Mouse (Mus musculus) hindbrain, embryonic 11.5 days (tissue): ENCODE results near the gene Gpr65. TPM values are rescaled to one million over a fixed set of nuclear protein-coding genes. Genes with fewer than 3 reads are reported as not detected.

Source experiments
- ATAC-seq: fragments of 200-750 bp; cut with Nextera tagmentation; 2 replicates; pipeline ENCODE4 v1.8.0; 2017; ENCODE audit warnings: mild to moderate bottlenecking, moderate TSS enrichment, moderate library complexity; ENCODE audit not compliant: low FRiP score
- DNase-seq: peaks from one replicate; pipeline ENCODE4 v3.0.0-alpha.2; 2015; ENCODE audit warnings: low spot score
- H3K27ac ChIP-seq: fragments of 300-500 bp; sonication (generic); 2 replicates; pipeline ENCODE4 v1.5.1; 2014; ENCODE audit warnings: mild to moderate bottlenecking, low read depth, low read length
- H3K27me3 ChIP-seq: fragments of 300-500 bp; sonication (generic); 2 replicates; pipeline ENCODE4 v1.6.1; 2014; ENCODE audit warnings: mild to moderate bottlenecking, low read length, moderate library complexity, mixed read lengths; ENCODE audit not compliant: control insufficient read depth, insufficient read depth
- H3K36me3 ChIP-seq: fragments of 300-500 bp; sonication (generic); 2 replicates; pipeline ENCODE4 v1.6.1; 2014; ENCODE audit warnings: mild to moderate bottlenecking, low read length, moderate library complexity, mixed read lengths; ENCODE audit not compliant: control insufficient read depth, insufficient read depth
- H3K4me1 ChIP-seq: fragments of 300-500 bp; sonication (generic); replicated peaks from 2 replicates; pipeline ENCODE4 v1.6.1; 2014; ENCODE audit warnings: low read length, mixed read lengths; ENCODE audit not compliant: control insufficient read depth, insufficient read depth
- H3K4me2 ChIP-seq: fragments of 300-500 bp; sonication (generic); replicated peaks from 2 replicates; pipeline ENCODE4 v1.6.1; 2014; ENCODE audit warnings: mild to moderate bottlenecking, low read depth, low read length
- H3K4me3 ChIP-seq: fragments of 300-500 bp; sonication (generic); 2 replicates; pipeline ENCODE4 v1.5.1; 2014; ENCODE audit warnings: low read depth, low read length
- H3K9ac ChIP-seq: fragments of 300-500 bp; sonication (generic); 2 replicates; pipeline ENCODE4 v1.6.1; 2014; ENCODE audit warnings: low read depth, low read length
- H3K9me3 ChIP-seq: fragments of 300-500 bp; sonication (generic); 2 replicates; pipeline ENCODE4 v1.6.1; 2016; ENCODE audit warnings: low read length; ENCODE audit not compliant: control insufficient read depth
- WGBS: fragments of 180-500 bp; shearing (Covaris S2); extraction: QIAGEN DNeasy Blood & Tissue Kit; methylation state at CpG from one replicate; pipeline ENCODE4 v1.1.7; 2014; 5-methylcytosine and 5-hydroxymethylcytosine counted together
- polyA plus RNA-seq: library from polyadenylated mRNA; unstranded; fragments of >200 nt; fragmentation: Nextera tagmentation; extraction: Ambion mirVana; gene quantifications from 2 replicates; pipeline ENCODE4 v1.2.1, GENCODE M21; 2014

Gene Gpr65
- polyA plus RNA-seq, 1 experiment from 2014 or later, result 1.5 TPM

GRCm38 (mm10) chr12:98252417-98252816 is 16.0 kb upstream of the Gpr65 start:
- WGBS, result 71% methylated on average over 2 of the region's 2 CpGs
- Histone ChIP-seq H3K27ac (no peak overlapping the region), H3K4me2 (no peak overlapping the region), H3K4me3 (no peak overlapping the region), H3K9me3 (no peaks in the 10 kb centered on the region), H3K36me3 (no peaks in the 10 kb centered on the region), H3K9ac (no peak overlapping the region), H3K4me1 (no peaks in the 10 kb centered on the region), H3K27me3 (no peaks in the 10 kb centered on the region)
- ATAC-seq (no peak), DNase-seq (no peak)

GRCm38 (mm10) chr12:98255373-98255995 is 13.0 kb upstream of the Gpr65 start:
- Histone ChIP-seq H3K9ac (no peak overlapping the region), H3K36me3 (no peaks in the 10 kb centered on the region), H3K27me3 (no peaks in the 10 kb centered on the region), H3K27ac (no peak overlapping the region), H3K4me2 (no peak overlapping the region), H3K4me1 (no peaks in the 10 kb centered on the region), H3K9me3 (no peaks in the 10 kb centered on the region), H3K4me3 (no peak overlapping the region)
- ATAC-seq (no peak), DNase-seq (no peak)
- 89% methylated on average over 13 of the region's 13 CpGs for WGBS

GRCm38 (mm10) chr12:98258371-98258844 is 10.0 kb upstream of the Gpr65 start:
- ATAC-seq (no peak), DNase-seq (no peak)
- H3K4me3 ChIP-seq, result peak overlapping the region; percentile 67
- H3K9me3 ChIP-seq, result no peaks in the 10 kb centered on the region
- H3K4me2 ChIP-seq, result peak overlapping the region; percentile 61
- 2% methylated on average over 7 of the region's 8 CpGs for WGBS
- H3K27ac ChIP-seq, result peak overlapping the region; percentile 97
- peak overlapping the region; percentile 84 for H3K9ac ChIP-seq
- H3K27me3 ChIP-seq, result no peaks in the 10 kb centered on the region
- H3K4me1 ChIP-seq, result no peaks in the 10 kb centered on the region
- H3K36me3 ChIP-seq, result no peaks in the 10 kb centered on the region

- no peaks in the 10 kb centered on the region for H3K9me3 ChIP-seq
- no peaks in the 10 kb centered on the region for H3K4me1 ChIP-seq
- WGBS, result 1% methylated on average over 73 of the region's 76 CpGs
- peak; percentile 94 for ATAC-seq
- peak; percentile 90 for DNase-seq
- H3K9ac ChIP-seq, result peak within 1 kb of the TSS; percentile 84
- H3K27me3 ChIP-seq, result no peaks in the 10 kb centered on the region
- peak within 1 kb of the TSS; percentile 61 for H3K4me2 ChIP-seq
- H3K27ac ChIP-seq, result peak within 1 kb of the TSS; percentile 97
- H3K36me3 ChIP-seq, result no peaks in the 10 kb centered on the region
- H3K4me3 ChIP-seq, result peak within 1 kb of the TSS; percentile 67
These were observed 9.5 kb upstream of the Gpr65 start, which contains the start of gene Galc for GRCm38 (mm10) chr12:98258845-98259517. Gene Galc (minus strand): TSS chr12:98259459.

- Histone ChIP-seq H3K4me1 (no peaks in the 10 kb centered on the region), H3K9me3 (no peaks in the 10 kb centered on the region), H3K36me3 (no peaks in the 10 kb centered on the region), H3K9ac (peak overlapping the region; percentile 84), H3K4me3 (peak overlapping the region; percentile 67), H3K27me3 (no peaks in the 10 kb centered on the region), H3K4me2 (peak overlapping the region; percentile 61), H3K27ac (peak overlapping the region; percentile 97)
- 6% methylated on average over 12 of the region's 12 CpGs for WGBS
- ATAC-seq, result no peak
- no peak for DNase-seq
These were observed 8.9 kb upstream of the Gpr65 start for GRCm38 (mm10) chr12:98259518-98259852.

- Histone ChIP-seq H3K27me3 (no peaks in the 10 kb centered on the region), H3K27ac (no peak overlapping the region), H3K4me3 (no peak overlapping the region), H3K4me2 (no peak overlapping the region), H3K9ac (no peak overlapping the region), H3K36me3 (no peaks in the 10 kb centered on the region), H3K9me3 (no peaks in the 10 kb centered on the region), H3K4me1 (no peaks in the 10 kb centered on the region)
- 91% methylated on average over 9 of the region's 9 CpGs for WGBS
- no peak for DNase-seq
- ATAC-seq, result no peak
These were observed 2.7 kb upstream of the Gpr65 start for GRCm38 (mm10) chr12:98265697-98266096.

- Histone ChIP-seq H3K9ac (no peak overlapping the region), H3K27ac (no peak overlapping the region), H3K27me3 (no peaks in the 10 kb centered on the region), H3K4me1 (no peaks in the 10 kb centered on the region), H3K9me3 (no peaks in the 10 kb centered on the region), H3K4me3 (no peak overlapping the region), H3K36me3 (no peaks in the 10 kb centered on the region), H3K4me2 (no peak overlapping the region)
- DNase-seq (peak; percentile 11), ATAC-seq (peak; percentile 45; the same call in 1 of the 2 replicates)
- 67% methylated on average over 17 of the region's 17 CpGs for WGBS
These were observed 1.6 kb downstream of the Gpr65 start for GRCm38 (mm10) chr12:98269791-98270745.

GRCm38 (mm10) chr12:98270810-98271566 is 2.6 kb downstream of the Gpr65 start:
- ATAC-seq (peak; percentile 65), DNase-seq (no peak)
- no peaks in the 10 kb centered on the region for H3K27me3 ChIP-seq
- no peak overlapping the region for H3K27ac ChIP-seq
- no peak overlapping the region for H3K4me2 ChIP-seq
- no peak overlapping the region for H3K4me3 ChIP-seq
- H3K9me3 ChIP-seq, result no peaks in the 10 kb centered on the region
- no peaks in the 10 kb centered on the region for H3K4me1 ChIP-seq
- 55% methylated on average over 12 of the region's 12 CpGs for WGBS
- H3K9ac ChIP-seq, result no peak overlapping the region
- H3K36me3 ChIP-seq, result no peaks in the 10 kb centered on the region
